Mouse (Mus musculus) layer of hippocampus, adult 9-10 months (tissue): ENCODE data around the gene Sept4.

Experiments
- DNase-seq: peaks from one replicate; pipeline ENCODE4 v3.0.0; 2022; ENCODE audit warnings: low spot score

The Sept4 gene

DNA sequence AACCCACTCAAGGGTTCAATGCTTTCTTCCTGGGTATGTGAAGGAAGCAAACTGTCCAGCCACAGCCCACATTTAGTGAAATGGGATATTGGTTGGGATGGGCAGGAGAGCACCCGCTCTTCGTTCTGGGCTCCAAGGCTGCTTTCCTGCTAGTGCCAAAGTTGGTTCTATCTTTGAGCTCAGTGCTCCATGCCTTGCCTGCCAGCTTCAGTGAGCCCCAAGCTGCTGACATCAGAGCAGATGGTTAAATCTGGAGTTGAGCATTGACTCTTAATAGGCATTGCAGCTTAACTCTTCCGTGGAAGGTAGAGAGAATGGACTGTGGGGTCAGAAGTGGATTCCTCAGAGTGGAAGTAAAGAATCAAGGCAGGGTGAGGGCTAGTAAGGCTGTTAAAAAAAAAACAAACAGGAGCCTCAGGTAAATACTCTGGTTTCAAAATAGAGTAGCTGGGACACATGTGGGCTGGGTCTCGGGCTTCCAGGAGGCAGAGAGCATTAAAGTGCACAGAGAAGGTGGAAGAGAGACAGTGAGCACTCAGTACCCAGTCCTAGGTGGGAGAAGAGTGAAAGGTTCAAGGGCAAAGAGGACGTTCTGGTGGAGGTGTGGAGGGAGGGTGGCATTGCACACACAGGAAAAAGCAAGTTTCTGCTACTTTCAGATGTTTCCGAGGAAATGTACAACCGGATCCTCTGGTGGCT is at the start of gene Sept4:
TSS of gene Sept4 (plus strand) at position 649 of the 699 bp plus-strand sequence.
- no peak for DNase-seq

DNA sequence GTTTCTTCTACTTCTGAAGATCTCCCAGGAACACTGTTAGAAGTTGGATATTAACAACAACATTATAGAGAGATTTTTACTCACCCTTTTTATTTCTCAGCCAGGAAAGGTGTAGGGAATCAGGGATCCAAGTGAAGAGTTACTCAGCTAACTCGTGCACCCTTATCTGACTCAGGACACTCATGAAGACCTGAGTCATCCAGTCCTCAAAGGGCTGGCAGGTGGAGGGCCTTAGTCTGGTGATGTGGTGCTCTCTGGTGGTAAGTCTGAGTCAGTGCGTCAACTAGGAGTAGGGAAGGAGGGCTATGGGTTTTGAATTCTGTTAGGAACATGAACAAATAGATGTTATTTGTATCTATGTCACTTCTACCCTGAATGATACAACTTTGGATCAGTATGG is 49.4 kb upstream of the Sept4 start:
- no peak for DNase-seq

DNA sequence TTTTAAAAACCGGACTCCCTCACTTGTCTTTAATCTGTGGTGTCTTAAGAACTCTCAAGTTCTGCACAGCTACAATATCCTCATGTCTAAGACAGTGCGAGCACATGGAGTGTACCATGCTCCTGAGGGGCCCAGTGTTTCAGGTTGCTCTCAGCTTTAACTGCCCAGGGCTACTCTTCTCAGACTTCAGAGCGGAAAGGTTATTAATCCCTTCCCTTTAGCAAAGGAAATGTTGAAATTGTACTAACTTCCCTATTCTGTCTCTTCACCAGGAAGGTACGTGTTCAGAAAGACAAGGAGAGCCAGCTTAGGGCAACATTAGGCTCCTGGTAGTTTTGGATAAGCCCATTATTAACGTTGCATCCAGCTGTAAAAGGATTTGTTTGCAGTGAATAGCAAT is 45.2 kb upstream of the Sept4 start:
- no peak for DNase-seq

DNA sequence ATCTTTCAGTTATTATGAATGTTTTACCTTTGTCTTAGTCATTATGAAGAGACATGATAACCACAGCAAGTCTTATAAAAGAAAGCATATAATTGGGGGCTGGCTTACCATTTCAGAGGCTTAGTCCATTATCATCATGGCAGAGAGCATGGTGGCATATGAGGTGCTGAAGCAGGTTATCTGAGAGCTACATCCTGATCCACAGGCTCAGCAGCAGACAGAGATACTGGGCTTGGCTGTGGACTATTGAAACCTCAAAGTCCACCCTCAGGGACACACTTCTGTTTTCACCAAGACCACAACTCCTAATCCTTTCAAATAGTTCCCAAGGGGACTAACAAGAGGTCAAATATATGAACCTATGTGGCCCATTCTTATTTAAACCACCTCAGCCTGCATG is 44.7 kb upstream of the Sept4 start:
- no peak for DNase-seq

DNA sequence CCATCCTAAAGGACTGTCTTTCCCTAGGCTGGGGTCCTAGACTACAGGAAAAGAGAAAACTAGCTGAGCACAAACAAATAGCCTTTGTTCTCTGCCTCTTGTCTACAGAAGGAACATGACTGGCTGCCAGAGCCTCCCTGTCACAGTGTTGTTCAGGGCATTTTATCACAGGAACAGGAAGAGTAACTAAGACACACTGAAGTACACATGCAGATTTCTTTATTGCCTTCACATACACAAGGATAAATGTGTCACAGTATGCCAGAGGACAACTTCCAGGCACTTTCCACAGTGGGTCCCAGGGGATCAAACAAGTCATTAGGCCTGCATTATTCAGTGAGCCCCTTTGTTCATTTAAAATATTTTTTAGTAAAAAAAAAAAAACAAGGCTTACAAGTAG is 43.9 kb upstream of the Sept4 start:
- no peak for DNase-seq

DNA sequence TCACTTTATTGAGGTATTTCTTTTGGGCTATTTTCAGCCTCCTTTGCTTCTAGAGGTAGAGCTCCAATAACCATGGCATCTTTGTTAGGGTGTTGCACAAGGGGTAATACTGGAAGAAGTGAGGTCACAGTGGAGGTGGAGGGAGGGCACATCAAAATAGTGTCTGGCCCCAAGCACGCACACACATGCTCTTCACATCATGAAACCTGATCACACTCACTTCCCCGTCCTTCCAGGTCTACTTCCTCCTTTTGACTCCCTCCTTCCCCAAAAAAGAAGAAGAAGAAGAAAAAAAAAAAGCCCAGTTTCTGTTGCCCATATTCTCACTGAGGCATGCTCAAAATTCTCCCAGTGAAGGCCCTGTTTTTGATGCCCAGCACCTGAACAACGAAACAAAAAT is 41.3 kb upstream of the Sept4 start:
- no peak for DNase-seq

DNA sequence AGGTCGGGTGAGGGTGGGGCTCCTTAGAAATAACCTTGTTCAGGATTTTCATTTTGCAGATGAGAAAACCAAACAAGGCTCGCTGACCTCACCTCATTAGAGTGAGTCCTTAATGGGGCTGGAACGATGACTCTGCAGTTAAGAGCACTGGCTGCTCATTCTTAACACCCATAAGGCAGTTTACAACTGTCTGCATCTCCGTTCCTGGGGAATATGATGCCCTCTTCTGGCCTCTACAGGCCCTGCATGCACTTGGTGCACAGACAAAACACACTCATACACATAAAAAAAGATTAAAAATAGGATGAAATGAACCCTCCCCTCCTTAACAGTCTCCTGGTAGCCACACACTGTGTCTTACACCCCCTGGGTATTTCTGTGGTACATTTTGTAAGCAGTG is 40.7 kb upstream of the Sept4 start:
- no peak for DNase-seq

DNA sequence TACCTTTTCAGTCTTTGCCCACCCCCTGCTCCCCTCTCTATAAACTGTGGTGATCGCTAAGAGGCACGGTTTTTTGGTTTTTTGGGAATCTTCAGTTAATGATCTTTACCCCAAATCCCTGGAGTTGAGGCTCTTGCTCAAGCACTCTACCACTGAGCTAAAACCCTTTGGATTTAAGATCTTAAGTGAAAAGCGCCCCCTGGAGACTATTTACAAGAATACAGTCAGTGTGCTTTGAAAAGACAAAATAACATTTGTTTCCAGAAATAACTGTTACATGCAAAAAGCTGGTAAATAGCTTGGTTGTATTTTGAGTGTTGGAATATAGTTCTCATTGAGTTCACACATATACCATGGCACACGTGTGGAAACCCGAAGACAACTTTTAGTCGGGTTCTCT is 37.0 kb upstream of the Sept4 start:
- DNase-seq = no peak

DNA sequence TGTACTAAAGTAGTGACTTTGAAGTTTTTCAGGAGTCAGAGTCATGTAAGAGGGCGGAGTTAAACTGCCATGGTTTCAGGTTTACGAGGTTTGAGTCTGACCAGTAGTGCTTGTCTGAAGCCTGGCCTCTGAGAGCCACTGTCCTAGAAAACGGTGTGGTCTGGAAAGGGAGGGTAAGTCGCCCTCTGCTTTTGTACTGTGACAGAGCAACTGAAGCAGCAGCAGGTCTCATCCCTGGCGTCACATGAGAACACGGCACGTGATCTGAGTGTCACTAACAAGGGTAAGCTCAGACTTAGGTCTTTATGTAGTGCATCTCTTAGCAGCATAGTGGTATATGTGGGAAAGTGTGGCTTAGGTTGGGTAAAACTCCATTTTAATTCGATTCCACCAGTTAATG is 26.4 kb upstream of the Sept4 start:
- no peak for DNase-seq

DNA sequence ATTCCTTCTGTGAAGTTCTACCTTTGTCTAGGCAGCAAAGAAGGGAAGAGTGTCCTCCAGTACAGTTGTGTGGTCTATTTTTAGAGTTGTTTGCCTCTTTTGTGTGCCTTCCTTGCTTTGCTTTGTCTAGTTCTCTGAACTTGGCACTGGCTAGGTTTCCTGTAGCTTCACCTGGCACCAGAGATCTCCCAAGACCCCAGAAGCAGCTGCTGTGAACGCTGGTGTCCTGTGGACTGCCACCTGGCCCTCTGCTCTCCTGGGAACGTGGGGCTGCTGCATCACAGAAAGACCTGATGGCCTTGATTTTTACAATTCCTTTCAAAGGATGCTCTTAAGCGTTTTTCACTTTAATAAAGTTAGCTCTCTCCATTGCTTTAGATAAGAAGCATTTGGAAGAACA is 25.8 kb upstream of the Sept4 start:
- no peak for DNase-seq

DNA sequence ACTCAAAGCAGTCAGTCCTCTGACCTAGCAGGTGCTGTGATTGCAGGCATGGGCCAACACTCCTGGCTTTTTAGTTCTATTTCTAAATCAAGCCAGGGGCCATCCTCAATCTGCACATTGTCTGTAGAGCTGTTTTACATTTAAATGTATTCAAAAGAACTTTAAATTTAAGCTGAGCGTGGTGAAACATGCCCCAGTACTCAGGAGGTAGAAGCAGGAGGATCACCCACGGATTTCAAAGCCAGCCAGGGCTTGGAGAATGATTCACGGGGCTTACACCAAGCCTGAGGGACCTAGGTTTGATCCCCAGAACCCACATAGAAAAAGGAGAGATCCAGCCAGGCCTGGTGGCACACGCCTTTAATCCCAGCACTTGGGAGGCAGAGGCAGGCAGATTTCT is 15.4 kb upstream of the Sept4 start:
- DNase-seq = no peak

DNA sequence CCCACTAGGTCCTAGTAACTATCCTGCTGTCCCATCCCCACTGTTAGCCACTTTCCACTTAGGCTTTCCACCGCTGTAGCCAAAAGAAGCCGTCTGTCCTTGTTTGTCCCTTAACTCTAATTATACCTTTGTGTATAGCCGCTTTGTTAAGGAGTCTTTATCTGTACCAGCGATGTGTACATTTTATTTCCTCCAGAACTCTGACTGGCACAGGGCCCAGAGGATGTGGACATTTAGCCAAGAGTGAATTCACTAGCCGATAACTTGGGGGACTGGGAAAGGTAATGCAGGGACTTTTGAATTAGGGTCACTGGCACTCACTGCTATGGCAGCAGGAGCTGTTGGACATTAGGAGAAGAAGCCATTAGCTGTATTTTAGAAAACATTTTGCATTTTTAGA is 14.3 kb upstream of the Sept4 start:
- DNase-seq = no peak

DNA sequence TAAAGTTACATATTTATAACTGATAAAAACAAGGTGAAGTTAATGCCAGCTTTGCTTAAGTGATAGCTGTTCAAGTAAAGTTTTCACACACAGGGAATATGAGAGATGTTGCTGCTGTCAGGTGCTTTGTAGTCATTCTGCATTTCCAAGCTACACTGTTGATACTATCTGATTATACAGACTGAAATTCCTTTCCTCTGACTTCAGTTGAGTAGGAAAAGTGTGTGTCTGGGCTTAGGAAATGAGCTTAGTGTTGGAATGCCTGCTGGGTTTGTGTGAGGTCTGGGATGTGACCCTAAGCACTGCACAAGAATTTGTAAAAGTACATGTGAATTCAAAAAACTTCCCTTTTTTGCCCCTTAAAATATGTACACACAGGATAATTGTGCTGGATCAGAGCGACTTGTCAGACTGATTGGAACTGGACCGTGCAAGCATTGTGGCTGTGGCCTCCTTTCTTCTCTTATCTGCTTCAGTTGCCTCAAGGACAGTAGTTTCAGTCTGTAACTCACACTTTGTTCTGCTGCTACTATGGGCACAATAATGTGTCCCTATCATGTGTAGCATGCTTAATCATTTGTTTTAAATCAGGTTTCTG is 13.5 kb upstream of the Sept4 start:
- no peak for DNase-seq

DNA sequence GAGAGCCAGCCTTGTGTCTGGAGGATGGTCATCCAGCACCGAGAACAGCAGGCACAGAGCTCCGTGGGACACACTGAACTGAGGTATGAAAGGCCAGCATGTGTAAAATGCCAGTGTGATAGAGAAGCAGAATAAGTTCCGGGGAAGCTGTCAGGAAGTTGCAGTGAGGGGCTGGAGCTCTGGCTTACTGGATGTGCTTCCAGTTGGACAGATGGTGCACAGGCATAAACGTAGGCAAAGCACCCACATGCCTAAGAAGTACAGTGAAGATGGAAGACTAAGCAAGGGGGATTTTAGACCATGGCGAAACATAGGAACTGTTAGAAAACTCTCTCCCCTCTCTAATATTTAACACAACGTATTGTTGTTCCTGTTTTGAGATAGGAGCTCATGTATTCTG is 7.5 kb upstream of the Sept4 start:
- DNase-seq = no peak

DNA sequence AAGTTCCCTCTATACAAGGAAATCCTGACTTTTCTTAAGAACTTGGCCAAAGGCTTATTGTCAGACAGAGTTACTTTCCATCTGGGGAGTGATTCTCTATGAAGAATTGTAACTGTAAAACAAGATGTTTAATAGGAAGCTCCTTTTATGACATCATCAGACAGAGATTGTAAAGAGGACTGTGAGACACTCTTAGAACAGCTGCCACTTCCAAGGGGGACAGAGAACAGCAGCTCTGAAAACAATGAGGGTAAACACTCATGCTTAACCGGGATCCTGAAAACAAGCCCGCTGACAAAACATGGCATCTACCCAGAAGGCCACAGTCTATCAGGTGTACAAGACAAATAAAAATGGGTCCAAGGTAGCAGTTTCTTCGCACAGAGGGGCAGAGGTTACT is 2.2 kb upstream of the Sept4 start, which contains the start of gene Gm11492:
TSS of gene Gm11492 (plus strand) at position 153 of the 400 bp plus-strand sequence.
- DNase-seq = no peak

DNA sequence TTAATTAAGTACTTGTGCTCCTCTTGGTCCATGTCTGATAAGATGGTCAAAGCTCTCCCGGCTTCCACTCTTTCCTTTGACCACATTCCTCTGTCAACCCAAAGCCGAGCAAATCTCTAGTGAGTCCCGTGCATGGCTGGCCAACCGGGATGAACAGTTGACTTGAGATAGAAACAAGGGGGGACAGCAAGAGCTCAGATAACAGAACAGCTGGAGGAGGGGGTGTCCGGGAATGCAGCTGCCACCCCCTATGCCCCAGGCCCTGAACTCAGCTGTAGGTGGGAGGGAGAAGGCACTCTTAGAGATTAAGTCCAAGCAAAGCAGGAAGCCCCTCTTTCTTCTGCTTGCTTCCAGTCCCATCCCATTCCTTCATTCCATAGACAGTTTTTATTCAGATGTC is 2.0 kb downstream of the Sept4 start:
- no peak for DNase-seq

DNA sequence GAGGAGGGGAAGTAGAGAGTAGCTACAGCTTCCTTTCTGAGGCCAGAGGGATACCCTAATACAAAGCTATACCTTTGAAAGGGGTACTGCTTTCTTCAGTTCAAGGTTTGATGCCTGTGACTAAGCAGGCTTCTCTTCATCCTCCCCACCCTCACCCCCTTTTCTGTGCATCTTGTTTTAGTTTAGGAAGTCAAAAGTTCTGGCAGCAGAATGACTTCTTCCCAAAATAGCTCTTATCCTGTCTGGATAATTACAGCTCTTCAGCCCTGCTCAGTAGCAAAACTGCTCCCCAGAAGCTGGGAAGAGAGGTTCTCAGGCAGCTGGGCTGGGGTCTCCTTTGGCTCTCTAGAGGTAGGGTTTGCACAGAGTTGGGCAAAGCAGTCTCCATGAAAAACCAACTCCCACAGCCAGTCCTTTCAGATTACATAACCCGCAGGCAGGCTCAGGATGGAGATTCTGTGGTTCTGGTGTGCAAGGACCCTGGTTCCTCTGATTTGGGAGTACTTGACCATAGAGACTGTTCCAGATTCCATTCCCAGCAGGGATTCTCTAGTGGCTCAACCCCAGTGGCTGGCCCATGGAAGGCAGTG is 2.8 kb downstream of the Sept4 start:
- DNase-seq = no peak

DNA sequence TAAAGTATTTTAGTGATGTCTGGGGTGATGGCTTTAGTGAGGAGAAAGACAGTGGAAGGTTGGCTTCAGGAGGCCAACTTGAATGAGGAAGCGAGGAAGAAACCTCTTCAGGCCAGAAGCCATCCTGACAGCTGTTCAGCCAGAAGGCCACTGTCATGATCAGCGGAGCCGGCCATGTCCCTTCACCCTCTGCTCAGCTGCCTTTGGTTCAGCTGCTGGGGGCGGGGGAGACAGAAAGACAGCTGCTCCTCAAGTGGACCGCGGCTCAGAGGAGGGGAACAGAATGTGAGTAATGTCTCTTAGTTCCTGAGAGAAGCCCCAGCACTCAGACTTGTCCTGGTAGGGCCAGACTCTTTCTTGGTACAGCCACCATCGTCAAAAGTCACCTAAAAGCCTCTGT is 5.0 kb downstream of the Sept4 start:
- no peak for DNase-seq

DNA sequence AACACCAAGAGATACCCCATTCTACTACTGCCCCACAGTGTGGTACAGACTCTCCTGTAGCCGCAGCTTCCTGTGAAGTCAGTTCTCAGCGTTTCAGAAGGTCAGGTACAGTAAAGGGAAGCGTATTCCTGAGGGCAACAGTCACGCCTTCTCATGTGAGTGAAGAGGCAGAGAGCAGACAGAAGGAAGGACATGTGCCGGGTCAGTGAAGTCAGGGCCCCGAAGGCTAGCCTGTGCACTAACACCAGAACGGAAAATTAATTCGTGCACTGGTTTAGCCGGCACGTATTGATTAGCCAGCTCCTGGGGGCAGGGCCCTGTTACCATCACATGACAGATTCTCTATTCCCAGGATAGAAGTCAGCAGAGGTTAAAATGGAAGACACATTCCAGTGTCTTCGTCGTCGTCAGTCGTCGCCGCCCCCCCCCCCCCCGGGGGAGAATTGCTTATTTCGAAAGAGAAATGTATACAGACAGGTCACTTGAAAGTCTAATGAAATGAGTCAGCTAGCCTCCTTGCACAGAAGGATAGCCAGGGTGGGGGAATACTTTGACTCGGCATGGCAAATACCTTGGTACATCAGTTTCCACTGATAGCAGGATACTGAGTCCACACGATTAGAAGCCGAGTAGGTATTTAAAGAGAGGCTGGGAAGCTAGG is 5.9 kb downstream of the Sept4 start:
- no peak for DNase-seq

DNA sequence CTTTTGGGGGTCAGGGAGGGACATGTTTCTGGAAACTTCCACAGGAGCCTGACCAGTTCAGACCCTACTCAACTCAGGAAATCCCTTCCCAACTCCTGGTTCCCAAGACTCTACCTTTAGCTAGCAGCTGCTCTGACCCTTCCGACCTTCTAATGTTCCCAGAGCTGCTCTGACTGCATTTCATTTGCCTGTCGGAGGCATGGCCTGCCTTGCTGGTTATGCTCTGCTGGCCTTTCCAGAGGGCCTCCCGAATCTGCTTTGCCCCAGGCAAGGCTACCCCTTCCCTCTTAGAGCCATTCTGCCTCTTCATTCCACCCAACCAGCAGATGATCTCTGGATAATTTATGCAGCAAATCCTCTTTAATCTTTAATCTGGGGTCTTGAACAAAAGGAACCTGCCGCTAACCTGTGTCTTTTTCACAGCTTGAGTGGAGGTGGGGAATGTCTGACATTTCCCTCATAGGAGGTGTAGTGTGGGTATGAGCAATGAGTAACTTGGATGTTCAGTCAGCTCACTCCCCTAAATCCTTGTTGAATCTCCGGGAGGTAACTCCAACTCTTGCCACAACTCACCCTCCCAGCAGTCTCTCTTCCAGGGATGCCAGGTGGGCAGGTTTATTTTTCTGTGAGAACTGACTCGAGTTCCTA is 9.0 kb downstream of the Sept4 start:
- DNase-seq = no peak

DNA sequence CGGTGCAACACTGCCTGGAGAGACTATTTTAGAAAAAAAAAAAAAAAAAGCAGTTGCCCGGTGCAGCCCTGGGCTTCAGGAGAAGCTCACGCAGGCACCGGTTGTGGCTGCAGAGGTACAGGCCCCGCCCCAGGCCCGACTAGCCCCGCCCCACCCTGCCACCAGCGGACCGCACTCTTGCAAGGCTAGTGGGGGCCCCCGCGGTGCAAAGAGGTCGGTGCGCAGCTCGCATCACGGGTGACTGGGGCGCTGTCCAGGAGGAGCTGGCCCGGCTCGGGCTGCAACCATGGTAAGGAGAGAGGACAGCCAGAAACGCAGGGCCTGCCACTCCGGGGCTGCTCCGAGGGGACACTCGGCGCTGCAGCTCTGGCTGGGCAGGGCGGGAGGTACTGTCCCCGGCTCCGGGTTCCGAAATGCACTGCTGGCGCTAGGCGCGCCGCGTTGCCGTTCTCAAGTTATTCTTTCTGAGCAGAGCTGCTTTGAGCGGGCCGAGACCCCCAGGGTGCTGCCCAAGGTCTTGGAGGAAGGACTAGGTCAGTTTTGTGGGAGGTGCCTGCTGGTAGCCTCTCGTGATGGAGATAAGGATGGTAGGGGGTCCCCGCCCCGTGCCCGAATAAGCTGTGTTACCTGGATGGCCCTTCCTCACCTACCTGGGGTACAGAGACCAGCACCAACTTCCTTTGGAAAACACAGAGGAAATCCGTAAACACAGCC is 9.7 kb downstream of the Sept4 start:
- no peak for DNase-seq

DNA sequence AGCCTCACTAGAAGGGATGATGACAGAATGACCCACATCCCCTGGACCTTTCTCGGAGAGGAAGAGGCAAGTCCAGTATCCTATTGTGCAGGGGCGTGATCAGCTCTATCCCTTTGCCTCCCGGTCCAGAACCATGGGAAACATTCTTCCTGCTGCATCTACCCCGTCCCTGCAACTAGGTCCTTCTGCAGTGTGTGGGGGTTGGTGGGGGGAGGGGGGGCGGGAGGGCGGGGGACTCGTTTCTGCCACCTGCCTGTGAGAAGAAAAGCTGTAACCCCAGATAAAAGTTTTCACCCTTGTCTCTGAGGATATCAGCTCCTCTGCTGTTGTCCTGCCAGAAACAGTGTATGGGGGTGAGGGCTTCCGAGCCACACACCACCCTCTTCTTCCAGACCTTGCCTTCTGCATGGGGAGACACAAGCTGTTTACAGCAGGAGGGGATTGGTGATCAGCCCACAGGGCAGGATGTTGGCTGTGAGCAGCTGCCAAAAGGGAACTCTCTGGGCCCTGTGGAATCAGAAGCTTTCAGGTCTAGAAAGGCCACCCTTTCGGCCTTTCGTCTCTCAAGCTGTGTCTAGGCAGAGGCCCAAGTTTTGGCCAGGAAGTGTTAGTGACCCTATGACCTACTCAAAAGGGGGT is 10.4 kb downstream of the Sept4 start:
- no peak for DNase-seq
